Mouse (Mus musculus) stomach, embryonic 15.5 days (tissue): ENCODE measurements around the gene Tgfb2. TPM values are rescaled to one million over a fixed set of nuclear protein-coding genes. Genes with fewer than 3 reads are reported as not detected.

Source experiments
- ATAC-seq: fragments of 200-750 bp; cut with Nextera tagmentation; 2 replicates; pipeline ENCODE4 v1.8.0; 2017; ENCODE audit warnings: low read depth, moderate number of reproducible peaks, moderate TSS enrichment; ENCODE audit not compliant: insufficient read depth, low FRiP score
- H3K27ac ChIP-seq: fragments of 300-500 bp; sonication (generic); 2 replicates; pipeline ENCODE4 v1.5.1; 2015; ENCODE audit warnings: mild to moderate bottlenecking, inconsistent platforms
- H3K27me3 ChIP-seq: fragments of 300-500 bp; sonication (generic); replicated peaks from 2 replicates; pipeline ENCODE4 v1.6.1; 2015; ENCODE audit warnings: inconsistent platforms
- H3K36me3 ChIP-seq: fragments of 300-500 bp; sonication (generic); 2 replicates; pipeline ENCODE4 v1.6.1; 2015; ENCODE audit warnings: inconsistent platforms
- H3K4me1 ChIP-seq: fragments of 300-500 bp; sonication (generic); 2 replicates; pipeline ENCODE4 v1.6.1; 2015; ENCODE audit warnings: inconsistent platforms
- H3K4me2 ChIP-seq: fragments of 300-500 bp; sonication (generic); 2 replicates; pipeline ENCODE4 v1.6.1; 2015; ENCODE audit warnings: mild to moderate bottlenecking, inconsistent platforms
- H3K4me3 ChIP-seq: fragments of 300-500 bp; sonication (generic); replicated peaks from 2 replicates; pipeline ENCODE4 v1.5.1; 2015; ENCODE audit warnings: inconsistent platforms
- H3K9ac ChIP-seq: fragments of 300-500 bp; sonication (generic); 2 replicates; pipeline ENCODE4 v1.6.1; 2015; ENCODE audit warnings: inconsistent platforms
- H3K9me3 ChIP-seq: fragments of 300-500 bp; sonication (generic); 2 replicates; pipeline ENCODE4 v1.6.1; 2016; ENCODE audit warnings: inconsistent platforms
- WGBS: fragments of 180-500 bp; shearing (Covaris S2); methylation state at CpG from one replicate; pipeline ENCODE4 v1.1.7; 2015; 5-methylcytosine and 5-hydroxymethylcytosine counted together
- polyA plus RNA-seq: library from polyadenylated mRNA; unstranded; fragments of >200 nt; fragmentation: Nextera tagmentation; extraction: Ambion mirVana; gene quantifications from 2 replicates; pipeline ENCODE4 v1.2.1, GENCODE M21; 2015

The Tgfb2 gene
- polyA plus RNA-seq, 1 experiment from 2014 or later: 21.6 TPM

- no peaks in the 10 kb centered on the region for H3K36me3 ChIP-seq
- no peaks in the 10 kb centered on the region for H3K9me3 ChIP-seq
- no peak for ATAC-seq
- H3K4me2 ChIP-seq: no peak overlapping the region
- H3K27ac ChIP-seq: no peak overlapping the region
- H3K27me3 ChIP-seq: no peaks in the 10 kb centered on the region
- H3K9ac ChIP-seq: no peak overlapping the region
- 79% methylated on average over 5 of the region's 5 CpGs for WGBS
- no peaks in the 10 kb centered on the region for H3K4me1 ChIP-seq
- no peak overlapping the region for H3K4me3 ChIP-seq
Measured at GRCm38 (mm10) chr1:186718881-186719280, 13.1 kb upstream of the Tgfb2 start.

- 67% methylated on average over 17 of the region's 17 CpGs for WGBS
- H3K27ac ChIP-seq: peak overlapping the region; percentile 26; the same call in 1 of the 2 replicates
- H3K4me1 ChIP-seq: no peaks in the 10 kb centered on the region
- peak; percentile 72 for ATAC-seq
- no peaks in the 10 kb centered on the region for H3K9me3 ChIP-seq
- H3K4me3 ChIP-seq: no peak overlapping the region
- no peak overlapping the region for H3K4me2 ChIP-seq
- no peaks in the 10 kb centered on the region for H3K36me3 ChIP-seq
- H3K27me3 ChIP-seq: no peaks in the 10 kb centered on the region
- H3K9ac ChIP-seq: no peak overlapping the region
Measured at GRCm38 (mm10) chr1:186714980-186715896, 9.4 kb upstream of the Tgfb2 start.

GRCm38 (mm10) chr1:186714215-186714614 lies 8.4 kb upstream of the Tgfb2 start:
- ATAC-seq: no peak
- no peaks in the 10 kb centered on the region for H3K4me1 ChIP-seq
- H3K27me3 ChIP-seq: no peaks in the 10 kb centered on the region
- WGBS: 89% methylated on average over 4 of the region's 4 CpGs
- H3K4me3 ChIP-seq: no peak overlapping the region
- H3K27ac ChIP-seq: no peak overlapping the region
- H3K36me3 ChIP-seq: no peaks in the 10 kb centered on the region
- H3K9ac ChIP-seq: no peak overlapping the region
- no peaks in the 10 kb centered on the region for H3K9me3 ChIP-seq
- H3K4me2 ChIP-seq: no peak overlapping the region

- H3K27ac ChIP-seq: no peak overlapping the region
- no peak overlapping the region for H3K9ac ChIP-seq
- H3K4me2 ChIP-seq: no peak overlapping the region
- no peaks in the 10 kb centered on the region for H3K9me3 ChIP-seq
- H3K36me3 ChIP-seq: no peaks in the 10 kb centered on the region
- no peaks in the 10 kb centered on the region for H3K27me3 ChIP-seq
- 4% methylated on average over 3 of the region's 3 CpGs for WGBS
- no peaks in the 10 kb centered on the region for H3K4me1 ChIP-seq
- ATAC-seq: no peak
- no peak overlapping the region for H3K4me3 ChIP-seq
Measured at GRCm38 (mm10) chr1:186712802-186713471, 7.1 kb upstream of the Tgfb2 start.

GRCm38 (mm10) chr1:186705203-186705914 lies 430 bp downstream of the Tgfb2 start:
- no peaks in the 10 kb centered on the region for H3K36me3 ChIP-seq
- peak; percentile 64; the same call in 1 of the 2 replicates for ATAC-seq
- WGBS: under 1% methylated on average over 65 of the region's 65 CpGs
- peak overlapping the region; percentile 81 for H3K27ac ChIP-seq
- no peaks in the 10 kb centered on the region for H3K27me3 ChIP-seq
- H3K9me3 ChIP-seq: no peaks in the 10 kb centered on the region
- H3K9ac ChIP-seq: peak overlapping the region; percentile 53
- H3K4me3 ChIP-seq: peak overlapping the region; percentile 64
- H3K4me2 ChIP-seq: peak overlapping the region; percentile 93
- peaks cover 6% of the 10 kb centered on the region; the same call in 1 of the 2 replicates for H3K4me1 ChIP-seq

- ATAC-seq: no peak
- Histone ChIP-seq H3K4me2 (peak overlapping the region; percentile 93), H3K9me3 (no peaks in the 10 kb centered on the region), H3K27me3 (no peaks in the 10 kb centered on the region), H3K4me1 (peaks cover 6% of the 10 kb centered on the region; the same call in 1 of the 2 replicates), H3K9ac (peak overlapping the region; percentile 48), H3K36me3 (no peaks in the 10 kb centered on the region), H3K27ac (peak overlapping the region; percentile 58), H3K4me3 (peak overlapping the region; percentile 64)
- under 1% methylated on average over 36 of the region's 36 CpGs for WGBS
Measured at GRCm38 (mm10) chr1:186703980-186704701, 1.6 kb downstream of the Tgfb2 start.

- Histone ChIP-seq H3K9ac (peak overlapping the region; percentile 48; the same call in 1 of the 2 replicates), H3K4me1 (peaks cover 6% of the 10 kb centered on the region; the same call in 1 of the 2 replicates), H3K27ac (peak overlapping the region; percentile 58), H3K9me3 (no peaks in the 10 kb centered on the region), H3K4me2 (peak overlapping the region; percentile 93), H3K4me3 (peak overlapping the region; percentile 64), H3K27me3 (no peaks in the 10 kb centered on the region), H3K36me3 (no peaks in the 10 kb centered on the region)
- no peak for ATAC-seq
- under 1% methylated on average over 15 of the region's 15 CpGs for WGBS
Measured at GRCm38 (mm10) chr1:186703256-186703979, 2.4 kb downstream of the Tgfb2 start.

- no peak for ATAC-seq
- no peak overlapping the region for H3K9ac ChIP-seq
- H3K36me3 ChIP-seq: no peaks in the 10 kb centered on the region
- peaks cover 6% of the 10 kb centered on the region; the same call in 1 of the 2 replicates for H3K4me1 ChIP-seq
- WGBS: 12% methylated on average over 15 of the region's 15 CpGs
- peak overlapping the region; percentile 64 for H3K4me3 ChIP-seq
- H3K4me2 ChIP-seq: peak overlapping the region; percentile 93
- H3K27me3 ChIP-seq: no peaks in the 10 kb centered on the region
- no peaks in the 10 kb centered on the region for H3K9me3 ChIP-seq
- peak overlapping the region; percentile 58 for H3K27ac ChIP-seq
Measured at GRCm38 (mm10) chr1:186702391-186703255, 3.2 kb downstream of the Tgfb2 start.

- Histone ChIP-seq H3K36me3 (no peaks in the 10 kb centered on the region), H3K4me1 (peaks cover 7% of the 10 kb centered on the region; the same call in 1 of the 2 replicates), H3K9me3 (no peaks in the 10 kb centered on the region), H3K27ac (no peak overlapping the region), H3K9ac (no peak overlapping the region), H3K4me3 (no peak overlapping the region), H3K27me3 (no peaks in the 10 kb centered on the region), H3K4me2 (no peak overlapping the region)
- WGBS: 24% methylated on average over 8 of the region's 8 CpGs
- peak; percentile 44; the same call in 1 of the 2 replicates for ATAC-seq
Measured at GRCm38 (mm10) chr1:186701206-186701905, 4.4 kb downstream of the Tgfb2 start.
